Mouse (Mus musculus): ENCODE results near the gene Cep112.

Cep112 gene

GRCm38 (mm10) chr11:108424889-108425591 lies at the start of gene Cep112:
Gene Cep112 (plus strand): TSS chr11:108425192.
- peak; percentile 93 for DNase-seq

- DNase-seq: no peak
These were observed 48.2 kb upstream of the Cep112 start for GRCm38 (mm10) chr11:108376815-108377214.

GRCm38 (mm10) chr11:108377680-108378362 lies 47.2 kb upstream of the Cep112 start:
- DNase-seq: peak; percentile 77

GRCm38 (mm10) chr11:108378363-108378751 lies 46.6 kb upstream of the Cep112 start:
- no peak for DNase-seq

- no peak for DNase-seq
These were observed 42.3 kb upstream of the Cep112 start for GRCm38 (mm10) chr11:108382664-108383063.

GRCm38 (mm10) chr11:108384920-108385665 lies 39.9 kb upstream of the Cep112 start:
- no peak for DNase-seq

- no peak for DNase-seq
These were observed 39.3 kb upstream of the Cep112 start for GRCm38 (mm10) chr11:108385666-108386024.

- no peak for DNase-seq
These were observed 29.9 kb upstream of the Cep112 start for GRCm38 (mm10) chr11:108395061-108395460.

- no peak for DNase-seq
These were observed 28.7 kb upstream of the Cep112 start for GRCm38 (mm10) chr11:108396076-108396829.

GRCm38 (mm10) chr11:108409876-108410644 lies 14.9 kb upstream of the Cep112 start:
- no peak for DNase-seq

- DNase-seq: no peak
These were observed 8.6 kb upstream of the Cep112 start for GRCm38 (mm10) chr11:108416360-108416759.

- no peak for DNase-seq
These were observed 6.5 kb upstream of the Cep112 start for GRCm38 (mm10) chr11:108418540-108418939.

GRCm38 (mm10) chr11:108419242-108419641 lies 5.8 kb upstream of the Cep112 start:
- no peak for DNase-seq

GRCm38 (mm10) chr11:108420751-108421150 lies 4.2 kb upstream of the Cep112 start:
- DNase-seq: no peak

- DNase-seq: no peak
These were observed 1.8 kb upstream of the Cep112 start for GRCm38 (mm10) chr11:108423221-108423620.

GRCm38 (mm10) chr11:108424111-108424510 lies 881 bp upstream of the Cep112 start:
- DNase-seq: no peak

GRCm38 (mm10) chr11:108425592-108425921 lies 565 bp downstream of the Cep112 start:
- peak; percentile 10 for DNase-seq

GRCm38 (mm10) chr11:108426086-108426485 lies 1.1 kb downstream of the Cep112 start:
- no peak for DNase-seq

- no peak for DNase-seq
These were observed 2.2 kb downstream of the Cep112 start for GRCm38 (mm10) chr11:108427191-108427590.

- DNase-seq: no peak
These were observed 4.1 kb downstream of the Cep112 start for GRCm38 (mm10) chr11:108429076-108429475.

GRCm38 (mm10) chr11:108443893-108444563 lies 19.0 kb downstream of the Cep112 start:
- DNase-seq: no peak

GRCm38 (mm10) chr11:108447148-108447547 lies 22.2 kb downstream of the Cep112 start:
- no peak for DNase-seq
